Mouse (Mus musculus) frontal cortex, adult 2 months (tissue): Measurements from ENCODE around the gene Cacnb4. TPM values are rescaled to one million over a fixed set of nuclear protein-coding genes. Genes with fewer than 3 reads are reported as not detected.

Experiments used
- DNase-seq, 2 experiments: peaks; one replicate each; pipeline ENCODE4 v3.0.0; 2022; ENCODE audit warnings: low spot score in 1 of 2; ENCODE audit errors: extremely low spot score in 1 of 2
- polyA plus RNA-seq: library from polyadenylated mRNA; depleted of rRNA; stranded (reverse); fragments of >200 nt; gene quantifications from 2 replicates; pipeline ENCODE4 v1.2.3, GENCODE M21; 2012; rRNA removed

Cacnb4 gene
- 58.0 and 63.7 TPM in 2 replicates for polyA plus RNA-seq

DNA sequence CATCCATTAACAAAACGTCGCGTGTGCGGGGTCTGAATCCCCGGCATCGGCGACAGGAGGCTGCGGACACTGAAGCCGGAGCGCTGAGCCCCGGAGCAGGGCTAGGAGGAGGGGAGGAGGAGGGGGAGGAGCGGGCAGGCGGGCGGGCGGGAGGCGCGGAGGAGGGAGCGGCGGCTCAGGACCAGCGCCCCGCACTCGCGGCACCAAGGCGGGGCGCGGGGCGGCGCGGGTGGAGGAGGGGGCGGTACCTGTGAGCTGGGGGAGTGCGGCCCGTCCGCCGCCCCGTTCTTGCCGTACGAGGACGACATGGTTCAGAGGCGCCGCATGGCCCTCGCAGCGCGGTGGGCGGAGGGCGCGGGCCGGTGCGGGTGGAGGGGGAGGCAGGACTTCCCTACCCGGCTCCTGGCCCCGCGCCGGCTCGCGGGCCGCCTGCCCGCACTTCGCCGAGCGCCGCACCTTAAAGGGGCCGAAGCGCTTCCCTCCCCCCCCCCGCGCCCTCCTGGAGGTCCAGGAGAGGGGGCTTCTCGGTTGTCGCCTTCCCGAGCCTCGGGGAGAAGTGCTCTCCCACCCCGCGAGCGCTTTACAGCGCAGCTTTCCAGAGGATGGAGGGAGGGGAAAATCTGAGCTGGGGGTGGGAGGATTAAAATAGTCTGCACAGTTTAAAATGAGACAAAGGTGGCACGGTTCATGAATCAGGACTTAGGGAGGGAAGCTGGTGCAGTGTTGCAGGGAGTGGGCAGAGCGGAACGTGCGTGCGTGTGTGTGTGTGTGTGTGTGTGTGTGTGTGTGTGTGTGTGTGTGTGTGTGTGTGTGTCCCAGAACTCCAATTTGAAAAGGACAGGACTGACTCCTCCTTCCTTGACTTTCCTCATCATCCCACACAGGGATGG lies at the start of gene Cacnb4:
Gene Cacnb4 (minus strand): TSS at position 809 of the 890 bp plus-strand sequence.
- peak; percentile 40 to 76 for DNase-seq

DNA sequence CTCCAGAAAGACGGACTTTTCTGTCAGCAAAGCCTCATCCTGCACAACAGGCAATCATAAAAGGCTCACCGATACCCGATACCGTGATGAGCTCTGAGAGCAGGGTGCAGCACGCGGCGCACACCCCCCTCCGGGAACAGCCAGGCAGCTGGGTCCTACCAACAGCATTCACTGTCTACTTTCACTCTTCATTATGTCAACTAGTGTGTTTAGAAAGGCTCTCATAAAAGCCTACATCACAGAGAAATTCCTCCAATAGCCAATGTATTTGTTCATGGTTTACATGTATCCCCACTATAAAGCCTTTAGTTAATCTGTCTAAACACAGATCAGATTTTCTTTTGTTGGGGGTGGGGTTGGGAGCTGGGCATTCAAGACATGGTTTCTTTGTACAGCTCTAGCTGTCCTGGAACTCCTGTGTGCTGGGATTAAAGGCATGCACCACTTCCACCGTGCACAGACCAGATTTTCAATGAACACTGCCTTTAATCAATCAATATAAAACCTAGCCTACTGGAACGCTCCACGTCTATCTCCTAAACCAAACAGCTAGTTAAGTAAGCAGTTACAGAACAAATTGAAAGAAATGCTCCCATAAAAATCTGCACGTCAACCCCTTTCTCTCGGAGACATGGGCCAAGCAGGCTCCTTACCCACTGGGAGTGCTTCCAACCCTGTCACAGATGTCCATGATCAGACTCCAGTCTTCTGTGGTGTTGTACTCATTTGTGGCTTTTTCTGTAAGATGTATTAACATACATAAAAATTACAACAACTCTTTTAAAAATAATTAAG lies 43.8 kb upstream of the Cacnb4 start:
- no peak for DNase-seq

DNA sequence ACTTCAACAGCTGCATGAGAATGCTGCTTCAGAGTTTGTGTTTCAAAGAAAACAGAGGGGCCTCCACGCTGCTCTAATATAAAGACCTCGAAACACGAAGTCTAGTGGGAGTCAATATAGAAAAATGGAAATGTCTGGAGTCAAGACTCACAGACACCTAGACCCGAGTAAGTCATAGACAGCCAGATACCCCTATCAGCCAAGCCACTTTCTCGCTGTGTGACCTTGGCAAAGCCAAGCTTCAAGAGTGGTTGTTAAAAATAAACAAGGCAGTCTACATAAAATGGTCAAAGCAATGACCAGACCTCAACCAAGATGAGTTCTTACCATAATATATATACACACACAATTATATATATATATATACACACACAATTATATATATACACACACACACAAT lies 40.4 kb upstream of the Cacnb4 start:
- no peak for DNase-seq

DNA sequence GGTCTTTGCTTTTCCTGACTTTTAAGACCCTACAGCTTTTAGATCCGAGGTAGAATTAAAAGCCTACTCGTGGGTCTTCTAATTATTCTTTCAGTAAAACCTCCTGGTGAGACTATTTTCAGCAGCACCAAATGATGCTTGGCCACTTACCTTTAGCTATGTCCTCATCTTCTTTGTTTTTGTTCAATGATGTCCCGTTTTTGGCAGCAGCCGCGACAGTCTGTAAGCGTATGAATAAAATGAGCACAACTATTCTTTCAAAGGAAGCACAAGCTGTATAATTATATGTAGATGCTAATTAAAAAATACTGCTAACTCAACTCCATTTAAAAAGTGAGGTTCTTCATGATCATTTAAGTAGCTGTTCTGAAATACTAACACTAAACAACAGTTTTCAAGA lies 38.9 kb upstream of the Cacnb4 start:
- DNase-seq: no peak

DNA sequence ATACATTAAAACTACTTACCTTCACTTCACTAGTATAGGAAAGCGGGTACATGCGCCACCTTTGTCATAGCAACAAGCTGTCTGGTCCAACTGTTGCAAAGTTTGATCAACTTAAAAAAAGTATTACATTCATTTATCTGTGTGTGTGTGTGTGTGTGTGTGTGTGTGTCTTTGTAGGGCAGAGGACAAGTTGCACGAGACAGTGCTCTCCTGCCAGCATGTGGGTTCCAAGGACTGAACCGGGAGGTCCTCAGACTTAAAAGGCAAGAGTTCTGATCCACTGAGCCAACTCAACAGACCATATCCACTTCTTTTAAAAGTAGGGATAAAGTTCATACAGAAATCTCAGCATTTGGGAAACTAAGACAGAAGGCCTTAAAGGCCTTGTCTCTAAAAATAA lies 37.5 kb upstream of the Cacnb4 start:
- DNase-seq: no peak

DNA sequence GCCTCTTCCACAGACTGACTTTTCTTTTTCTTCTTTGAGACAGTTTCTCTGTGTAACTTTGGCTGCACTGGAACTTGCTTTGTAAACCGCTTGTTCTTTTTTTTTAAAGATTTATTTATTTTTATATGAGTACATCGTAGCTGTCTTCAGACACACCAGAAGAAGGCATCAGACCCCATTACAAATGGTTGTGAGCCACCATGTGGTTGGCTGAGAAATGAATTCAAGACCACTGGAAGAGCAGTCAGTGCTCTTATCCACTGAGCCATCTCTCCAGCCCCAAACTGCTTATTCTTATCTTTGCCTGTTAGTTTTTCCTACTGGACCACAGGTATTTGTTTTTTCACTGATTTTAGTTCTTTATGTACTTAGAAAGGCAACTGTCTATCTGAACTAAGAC lies 34.2 kb upstream of the Cacnb4 start:
- DNase-seq: no peak

DNA sequence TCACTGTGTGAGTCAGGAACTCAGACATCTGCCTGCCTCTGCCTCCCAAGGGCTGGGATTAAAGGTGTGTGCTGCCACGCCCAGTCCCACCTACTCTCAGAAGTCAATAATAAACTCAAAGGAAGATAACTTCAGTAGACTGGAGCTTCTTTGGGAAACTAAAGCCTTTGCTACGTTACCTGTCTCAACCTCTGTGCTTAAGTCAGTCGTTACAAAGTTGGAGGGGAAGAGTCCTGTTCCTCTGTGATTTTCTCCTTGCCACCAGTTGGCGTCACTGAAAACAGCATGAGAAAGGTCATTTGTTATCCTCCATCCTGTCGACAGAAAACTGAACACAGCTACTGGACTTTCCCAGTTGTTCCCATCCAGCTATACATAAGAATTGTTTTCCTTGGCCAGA lies 32.8 kb upstream of the Cacnb4 start:
- no peak for DNase-seq

DNA sequence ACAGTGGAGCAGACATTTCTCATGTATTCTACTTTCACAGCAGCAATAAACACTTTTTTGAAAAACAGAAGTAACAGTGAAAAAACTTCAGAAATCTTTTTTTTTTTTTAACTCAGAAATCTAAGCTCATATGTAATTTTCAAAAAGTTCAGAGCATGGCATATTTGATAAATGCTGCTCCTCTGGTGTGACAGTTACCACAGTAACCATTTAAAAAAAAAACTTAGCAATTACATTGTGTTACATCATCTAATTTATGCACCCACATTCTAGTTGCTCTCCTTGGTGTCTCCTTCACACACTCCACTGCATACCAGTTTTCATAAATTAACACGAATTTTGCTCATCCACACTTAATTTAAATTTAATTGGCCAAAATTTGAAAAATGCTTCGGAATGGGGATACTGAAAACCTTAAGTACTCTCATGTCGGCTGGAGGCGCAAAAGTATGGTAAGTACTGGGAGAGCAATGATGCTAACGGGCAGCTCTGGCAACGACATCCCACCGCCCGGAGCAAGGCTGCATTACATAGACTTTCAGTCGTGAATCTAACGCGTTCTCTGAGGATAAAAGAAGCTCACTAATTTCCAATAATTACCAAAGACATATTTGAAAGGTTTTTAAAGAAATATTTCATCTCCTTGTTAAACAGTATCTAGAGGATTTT lies 24.9 kb upstream of the Cacnb4 start:
- no peak for DNase-seq

DNA sequence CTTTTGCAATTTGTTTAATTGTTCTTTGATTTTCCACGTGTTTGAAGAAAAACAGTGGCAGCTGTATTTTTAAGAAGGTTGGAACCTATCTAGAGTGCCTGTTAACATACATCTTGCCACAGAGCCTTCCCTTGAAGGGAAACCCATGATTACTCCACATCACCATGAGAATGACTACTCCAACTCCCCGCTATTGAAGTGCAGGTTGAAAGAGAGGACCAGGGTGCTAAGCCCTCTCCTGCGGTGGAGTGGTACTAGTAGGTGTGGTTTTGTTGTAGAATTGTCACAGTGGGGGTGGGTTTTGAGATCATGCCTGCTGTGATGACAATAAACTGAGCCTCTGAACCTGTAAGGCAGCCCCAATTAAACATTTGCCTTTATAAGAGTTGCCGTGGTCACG lies 23.7 kb upstream of the Cacnb4 start:
- DNase-seq: no peak

DNA sequence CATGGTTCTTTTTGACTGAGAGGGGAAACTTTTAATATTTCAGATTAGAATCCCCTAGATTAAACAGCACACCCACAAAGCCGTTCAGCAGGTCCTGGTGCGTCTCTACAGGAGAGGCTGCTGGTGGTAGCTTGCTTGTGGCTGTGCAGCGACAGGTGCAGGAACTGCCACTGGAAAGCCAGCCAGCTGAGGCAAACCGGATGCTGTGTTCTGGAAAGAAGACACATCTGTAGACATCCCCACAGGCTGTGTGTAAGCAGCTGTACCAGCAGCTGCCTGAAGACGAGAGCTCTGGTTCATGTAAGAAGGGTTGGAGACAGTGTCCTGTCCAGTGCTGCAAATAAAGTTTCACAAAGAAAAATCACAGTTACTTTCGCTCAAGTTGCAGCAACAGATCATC lies 18.0 kb upstream of the Cacnb4 start:
- no peak for DNase-seq

DNA sequence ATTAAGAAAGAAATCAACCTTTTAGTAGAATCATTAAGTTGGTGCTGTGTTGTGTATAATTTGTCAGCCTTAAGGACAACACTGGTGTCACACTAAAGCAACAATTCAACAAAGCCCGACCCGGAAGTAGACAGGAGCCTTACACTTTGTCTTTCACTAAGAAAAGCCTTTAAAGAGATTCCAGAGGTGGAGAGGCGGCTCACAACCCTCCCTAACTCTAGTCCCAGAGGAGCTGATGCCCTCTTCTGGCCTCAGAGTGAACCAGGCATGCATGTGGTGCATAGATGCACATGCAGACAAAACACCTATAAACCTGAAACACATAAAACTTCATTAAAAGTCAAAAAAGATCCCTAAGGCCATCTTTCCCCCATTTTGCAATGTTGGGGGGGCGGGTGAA lies 15.1 kb upstream of the Cacnb4 start:
- no peak for DNase-seq

DNA sequence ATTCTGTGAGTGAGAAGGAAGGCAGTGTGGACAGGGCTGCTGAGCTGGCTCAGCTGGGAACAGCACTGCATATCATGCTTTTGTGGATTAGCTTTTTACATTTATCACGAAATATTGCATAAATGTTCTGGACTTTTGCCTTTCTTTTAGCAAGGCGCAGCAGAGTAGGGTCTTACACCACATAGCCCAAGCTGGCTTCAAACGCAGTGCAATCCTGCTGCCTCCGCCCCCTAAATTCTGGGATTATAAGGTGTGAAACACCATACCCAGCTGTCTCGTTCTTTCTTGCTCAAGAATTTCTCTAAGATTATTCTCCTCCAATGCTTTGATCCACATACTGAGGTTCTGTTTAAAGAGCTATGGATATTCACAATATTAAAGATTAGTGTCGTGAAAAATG lies 10.0 kb upstream of the Cacnb4 start:
- DNase-seq: no peak

DNA sequence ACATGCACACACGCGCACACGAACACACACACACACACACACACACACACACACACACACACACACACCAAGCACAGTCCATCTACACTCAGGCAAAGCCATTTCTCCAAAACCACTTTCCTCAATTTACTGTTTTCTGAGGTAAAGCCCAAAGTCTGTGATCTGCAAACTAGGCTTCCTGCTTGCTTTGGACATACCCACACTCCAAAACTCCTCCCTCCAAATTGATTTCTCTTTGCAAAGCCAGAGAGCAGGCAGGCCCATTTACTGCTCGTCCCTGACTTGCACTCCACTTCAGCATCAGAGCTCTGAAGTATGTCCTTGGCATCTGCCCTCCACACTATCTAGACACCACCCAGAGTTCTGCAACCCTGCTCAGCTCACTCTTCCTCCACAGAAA lies 958 bp upstream of the Cacnb4 start:
- no peak for DNase-seq

DNA sequence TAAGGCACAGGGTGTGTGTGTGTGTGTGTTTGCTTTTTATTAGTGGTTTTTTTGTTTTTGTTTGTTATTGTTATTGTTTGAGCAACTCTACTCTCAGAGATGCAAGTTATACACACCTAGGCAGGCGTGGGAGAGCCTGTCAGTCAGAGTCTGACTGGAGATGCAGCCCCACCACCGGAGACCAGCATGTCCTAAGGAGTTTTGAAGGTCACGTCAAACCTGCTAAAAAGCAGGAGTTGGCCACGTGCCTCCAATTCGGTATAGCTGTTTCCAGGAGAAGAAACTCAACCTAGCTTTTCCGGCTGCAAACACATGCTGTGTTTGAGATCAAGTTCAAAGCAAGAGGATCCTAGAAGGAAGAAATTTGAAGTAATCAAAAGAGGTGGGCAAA lies 277 bp upstream of the Cacnb4 start:
- DNase-seq: no peak

DNA sequence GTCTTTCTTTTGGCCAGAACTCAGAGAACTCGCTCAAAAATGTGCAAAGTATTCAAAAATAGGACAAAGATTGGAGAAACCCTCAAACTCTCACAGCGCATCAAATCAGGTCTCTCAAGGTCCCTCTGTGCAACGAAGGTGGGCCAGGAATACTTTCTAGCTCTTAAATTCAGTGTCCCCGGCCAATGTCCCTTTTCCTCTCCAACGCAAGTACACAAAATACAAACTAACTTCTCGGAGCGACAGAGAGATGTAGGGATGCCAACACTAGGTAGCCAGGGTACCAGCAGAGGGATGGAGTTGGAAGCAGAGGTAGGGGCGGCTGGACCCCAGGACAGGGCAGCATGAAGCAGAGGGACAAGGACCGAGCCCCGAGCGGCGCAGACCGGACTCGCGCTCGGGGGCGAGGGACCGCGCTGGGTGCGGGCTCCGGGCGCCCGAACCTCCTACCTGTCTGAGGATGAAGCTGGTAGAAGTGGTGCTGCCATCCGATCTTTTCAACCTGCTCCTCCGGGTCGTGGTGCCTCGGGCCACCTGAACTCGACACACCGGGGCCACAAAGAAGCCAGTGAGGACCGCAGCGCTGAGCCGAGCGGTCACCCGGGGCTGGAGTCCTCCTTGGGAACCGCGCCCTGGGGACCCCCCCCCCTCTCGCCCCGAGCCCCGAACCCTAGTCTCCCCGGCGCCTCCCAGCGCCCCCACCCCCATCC lies 1.2 kb downstream of the Cacnb4 start:
- DNase-seq: no peak

DNA sequence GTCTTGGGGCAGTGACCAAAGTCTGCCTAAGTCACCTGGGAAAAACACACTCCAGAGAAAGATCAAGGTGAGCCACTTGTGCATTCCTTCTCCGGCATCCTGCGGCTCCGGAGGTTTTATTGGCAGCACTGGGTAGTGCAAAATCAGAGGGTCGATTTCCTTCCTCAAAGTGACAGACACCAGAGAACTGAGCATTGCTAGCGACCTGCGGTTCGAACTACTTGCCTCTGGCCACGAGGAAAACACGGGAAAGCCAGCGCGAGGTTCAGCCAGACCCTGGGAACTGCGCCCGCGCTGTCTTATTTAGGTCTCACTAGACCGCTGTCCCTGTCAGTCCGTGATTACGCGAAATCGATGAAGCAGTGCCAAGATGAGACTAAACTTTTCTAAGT lies 1.7 kb downstream of the Cacnb4 start:
- no peak for DNase-seq

DNA sequence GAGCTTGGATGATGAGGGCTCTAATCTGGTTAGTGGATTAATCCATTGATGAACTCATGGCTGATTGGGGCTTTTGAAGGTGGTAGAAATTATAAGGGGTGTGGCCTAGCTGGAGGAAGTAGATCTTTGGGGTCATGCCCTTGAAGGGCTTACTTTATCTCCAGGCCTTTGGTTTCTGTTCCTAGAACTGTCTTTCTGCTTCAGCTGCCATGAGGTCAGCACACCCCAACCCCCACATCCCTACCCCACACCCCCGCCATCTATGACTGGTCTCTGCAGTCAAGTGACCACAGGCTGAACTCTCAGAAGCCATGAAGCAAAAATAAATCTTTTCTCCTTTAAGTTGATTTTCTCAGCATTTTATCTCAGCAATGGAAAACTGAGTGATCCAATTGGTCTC lies 3.5 kb downstream of the Cacnb4 start:
- DNase-seq: no peak

DNA sequence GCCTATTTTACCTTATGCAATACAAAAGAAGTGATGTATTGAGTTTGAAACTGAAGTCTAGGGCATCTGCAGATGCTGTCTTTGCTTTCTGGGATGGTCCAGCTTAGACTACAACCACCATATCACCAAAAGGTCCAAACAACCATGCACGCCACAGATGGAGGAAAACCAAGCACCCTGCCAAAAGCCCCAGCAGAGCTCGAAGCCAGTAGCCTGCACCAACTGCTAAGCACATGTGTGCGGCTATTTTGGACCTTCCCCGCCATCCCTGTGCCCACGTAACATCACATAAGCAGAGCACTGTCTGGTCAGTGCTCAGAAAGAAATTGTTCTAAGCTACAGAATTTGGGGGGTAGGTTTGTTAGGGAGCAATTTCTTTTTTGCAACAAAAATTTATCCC lies 5.9 kb downstream of the Cacnb4 start:
- DNase-seq: peak; percentile 73 to 74

DNA sequence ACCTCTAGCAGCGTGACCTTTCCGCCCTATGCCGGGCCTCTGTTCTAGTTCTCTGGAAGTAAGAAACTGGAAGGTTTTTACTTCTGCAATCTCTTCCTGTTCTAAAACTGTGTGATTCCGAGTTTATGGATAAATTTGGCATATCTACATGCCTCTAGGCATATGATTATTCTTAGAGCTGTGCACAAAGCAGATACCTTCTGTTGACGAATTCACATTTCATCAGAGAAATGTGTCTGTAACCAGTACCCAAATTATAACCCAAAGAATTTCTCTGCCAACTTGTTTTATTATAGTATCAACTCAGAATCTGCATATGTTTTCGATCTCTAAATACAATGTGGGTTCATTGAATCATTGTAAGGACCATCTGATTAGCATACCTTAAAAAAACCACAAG lies 8.2 kb downstream of the Cacnb4 start:
- DNase-seq: no peak

DNA sequence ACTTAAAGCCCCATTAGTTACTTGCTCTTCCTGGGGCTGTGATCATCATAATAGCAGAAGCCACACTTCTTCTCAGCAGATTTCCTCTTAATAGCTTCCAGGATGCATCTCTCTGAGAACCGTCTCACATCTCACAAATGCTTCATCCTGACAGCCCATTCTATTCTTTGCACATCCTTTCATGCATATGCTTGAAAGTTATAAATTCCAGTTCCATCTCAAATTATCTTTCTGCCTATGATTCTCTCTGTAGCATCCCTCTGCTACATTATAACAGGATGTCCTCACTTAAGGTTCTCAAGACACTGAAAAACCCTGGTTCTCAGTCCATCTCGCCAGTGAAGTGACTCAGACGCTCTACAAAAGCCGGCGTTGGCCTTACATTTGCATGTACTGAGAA lies 19.9 kb downstream of the Cacnb4 start:
- no peak for DNase-seq

DNA sequence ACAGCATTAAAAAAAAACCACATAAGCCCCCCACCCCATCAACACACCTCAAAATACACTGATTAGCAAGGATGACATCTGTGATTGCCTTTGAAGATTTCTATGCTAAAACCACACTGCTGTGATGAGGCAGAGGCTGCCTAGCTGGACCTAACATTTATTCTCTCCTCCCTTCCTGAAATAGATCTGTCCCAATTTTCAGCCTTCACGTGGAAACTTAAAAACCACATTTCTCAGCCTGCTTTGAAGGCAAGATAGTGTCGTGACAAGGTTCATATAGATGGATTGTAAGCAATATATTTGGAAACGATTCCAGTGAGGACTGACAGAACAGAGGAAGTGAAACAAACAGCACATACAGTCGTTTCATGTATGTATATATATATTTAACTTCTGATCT lies 22.1 kb downstream of the Cacnb4 start:
- no peak for DNase-seq
